Mouse (Mus musculus) layer of hippocampus, postnatal 14 days (tissue): Measurements from ENCODE around the gene Sult1e1. TPM values are rescaled to one million over a fixed set of nuclear protein-coding genes. Genes with fewer than 3 reads are reported as not detected.

Source experiments
- DNase-seq, 2 experiments: peaks; one replicate each; pipeline ENCODE4 v3.0.0; 2021 to 2022; ENCODE audit warnings: low spot score in 2 of 2, mixed read lengths in 1 of 2
- long read RNA-seq, 2 experiments: library from polyadenylated mRNA; stranded (forward); transcript quantifications; one replicate each; pipeline ENCODE4 v2.0.0; 2021
- total RNA-seq, 2 experiments: library from RNA; stranded (reverse); gene quantifications; 2 replicates each; pipeline ENCODE4 v1.2.3; 2021

The Sult1e1 gene
- total RNA-seq = not detected
- long read RNA-seq, experiment 1 = 0 reads
- long read RNA-seq, experiment 2 = 0 reads

DNA sequence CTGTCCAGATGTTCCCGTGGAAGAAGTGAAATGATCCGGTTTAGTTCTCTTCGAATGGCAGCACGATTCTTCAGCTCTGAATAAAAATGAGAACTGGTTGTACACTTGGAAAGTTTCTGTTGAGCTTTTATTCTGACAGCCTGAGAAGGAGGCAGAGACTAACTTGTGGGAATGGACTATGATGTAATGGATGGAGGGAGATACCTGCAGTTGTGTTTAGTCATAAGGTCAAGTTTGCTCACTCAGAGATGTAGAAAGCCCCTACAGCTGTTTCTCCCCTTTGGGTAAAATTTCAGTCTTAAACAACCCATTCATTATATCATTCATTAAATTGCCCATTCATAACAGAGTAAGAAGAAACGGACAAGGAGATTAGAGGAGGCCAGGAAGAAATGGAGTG, at the start of gene Sult1e1:
Gene Sult1e1 (minus strand): TSS at position 101 of the 400 bp plus-strand sequence.
- DNase-seq = no peak

DNA sequence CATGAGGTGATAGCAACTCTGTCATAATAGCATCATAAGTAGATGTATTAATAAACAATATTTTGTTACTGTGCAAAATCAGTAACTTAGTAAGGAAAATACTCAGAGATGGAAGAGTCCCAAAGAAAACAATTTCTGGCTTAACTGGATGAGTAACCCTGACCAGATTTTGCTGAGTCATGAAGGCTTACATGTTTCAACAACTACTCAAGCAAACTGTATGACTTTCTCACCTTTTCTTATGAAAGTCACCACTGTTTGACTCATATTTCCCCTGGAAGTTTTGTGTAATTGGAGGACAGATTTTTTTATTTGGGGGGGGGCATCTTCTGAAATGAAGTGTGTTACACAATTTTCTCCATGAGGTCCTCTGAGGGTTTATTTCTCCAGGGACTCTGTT, 31.3 kb upstream of the Sult1e1 start:
- no peak for DNase-seq

DNA sequence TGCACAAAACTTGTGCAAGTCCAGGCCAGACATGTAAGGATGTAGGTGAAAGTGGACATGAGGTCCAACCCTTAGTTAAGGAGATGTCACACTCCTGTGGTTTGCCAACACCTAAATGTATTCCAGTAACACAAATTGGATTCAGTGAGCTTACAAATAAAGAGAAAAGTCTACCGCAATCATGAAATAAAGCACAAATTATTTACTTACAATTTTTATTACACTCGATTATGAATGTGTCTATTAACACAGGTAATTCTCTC, 23.7 kb upstream of the Sult1e1 start:
- no peak for DNase-seq

DNA sequence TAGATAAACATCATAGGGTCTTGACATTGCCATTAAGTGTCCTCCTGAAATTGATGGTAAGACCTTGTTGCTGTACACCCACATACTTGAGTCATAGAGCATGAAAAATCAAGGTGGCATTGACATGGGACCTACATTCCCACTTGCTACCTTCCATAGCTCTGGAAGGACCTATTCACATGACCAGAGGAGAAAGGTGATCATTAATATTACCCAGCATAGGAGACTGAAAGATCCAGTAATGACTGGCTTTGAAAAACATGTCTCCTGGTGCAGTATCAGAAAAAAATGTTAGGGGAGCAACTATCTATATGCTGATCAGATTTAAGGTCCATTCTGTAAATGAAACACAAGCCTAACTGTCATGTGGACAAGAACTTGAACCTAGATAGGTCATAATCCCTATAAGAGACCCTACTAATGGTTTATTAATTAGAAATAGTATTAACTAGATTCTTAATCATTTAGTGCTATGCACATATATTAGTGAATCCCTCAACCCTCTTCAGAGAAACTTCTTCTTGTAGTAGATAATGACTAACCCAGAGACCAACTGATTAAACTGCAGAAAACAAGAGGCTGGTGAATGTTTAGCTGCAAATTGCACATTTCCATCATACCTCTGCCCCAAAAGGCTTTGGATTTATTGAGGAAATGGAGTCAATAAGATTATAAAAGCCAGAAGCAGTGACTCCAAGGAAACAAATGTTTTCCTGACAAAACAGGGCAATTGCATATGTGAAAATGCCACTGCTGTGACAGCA, 23.2 kb upstream of the Sult1e1 start:
- no peak for DNase-seq

DNA sequence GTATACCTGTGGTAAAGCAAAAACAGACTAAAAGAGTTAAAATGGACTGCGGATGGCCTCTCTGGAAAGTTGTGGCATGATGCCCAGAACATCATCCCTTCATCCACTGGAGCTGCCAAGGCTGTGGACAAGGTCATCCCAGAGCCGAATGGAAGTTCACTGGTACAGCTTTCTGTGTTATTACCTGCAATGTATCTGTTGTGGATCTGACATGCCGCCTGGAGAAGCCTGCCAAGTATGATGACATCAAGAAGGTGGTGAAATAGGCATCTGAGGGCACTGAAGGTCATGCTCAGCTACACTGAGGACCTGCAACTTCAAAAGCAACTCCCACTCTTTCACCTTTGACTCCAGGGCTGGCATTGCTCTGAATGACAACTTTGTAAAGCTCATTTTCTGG, 9.6 kb upstream of the Sult1e1 start:
- no peak for DNase-seq

DNA sequence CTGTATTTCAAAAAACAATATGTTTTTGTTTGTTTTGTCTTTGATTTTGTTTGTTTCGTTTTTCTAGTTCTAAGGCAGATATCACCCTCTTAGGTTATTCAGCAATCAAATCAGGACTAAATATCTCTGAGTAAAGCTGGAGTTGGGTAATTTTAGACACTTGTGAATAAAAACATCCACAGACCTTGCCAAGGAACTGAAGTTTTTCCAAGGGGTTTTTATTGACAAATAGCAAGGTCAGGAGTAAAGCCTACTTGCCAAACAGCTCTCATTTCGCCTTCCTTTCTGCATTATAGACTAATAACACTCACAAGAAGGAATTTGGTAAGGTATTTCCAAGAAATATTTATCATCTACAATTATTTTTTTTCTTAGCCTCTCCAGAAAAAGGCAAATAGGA, 6.5 kb upstream of the Sult1e1 start:
- no peak for DNase-seq

DNA sequence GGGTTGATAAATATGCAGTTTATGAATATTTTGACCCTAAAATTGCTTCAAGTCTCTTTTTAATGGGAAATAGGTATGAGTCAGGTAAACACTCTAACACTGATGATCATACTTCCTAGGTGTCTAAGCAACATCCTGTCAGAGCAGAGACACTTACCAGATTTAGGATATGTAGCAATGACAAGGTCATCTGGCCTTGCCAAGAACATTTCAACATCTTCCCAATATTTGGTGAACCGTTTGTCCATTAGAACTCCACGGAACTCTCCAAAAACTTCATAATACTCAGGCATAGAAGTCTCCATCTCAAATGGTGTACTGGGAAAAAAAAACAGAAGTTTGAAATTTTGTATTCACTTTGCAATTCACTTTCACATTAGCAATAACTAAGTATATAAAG, 1.5 kb downstream of the Sult1e1 start:
- DNase-seq = no peak

DNA sequence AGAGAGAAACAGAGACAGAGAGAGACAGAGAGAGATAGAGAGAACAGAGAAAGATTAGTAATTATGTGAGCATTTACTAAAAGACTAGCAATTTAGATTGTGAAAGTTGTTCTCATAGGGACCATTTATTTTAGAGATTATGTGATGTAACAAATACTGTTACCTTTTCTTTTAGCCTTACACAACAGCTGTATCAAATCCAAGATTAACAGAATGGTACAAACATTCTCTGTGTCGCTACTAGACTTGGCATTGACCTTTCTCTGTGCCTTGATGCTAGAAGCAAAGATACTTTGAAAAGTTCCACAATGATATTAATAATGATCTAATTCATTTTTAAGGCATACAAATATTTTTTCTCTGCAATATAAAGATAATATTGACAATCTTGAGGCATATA, 11.0 kb downstream of the Sult1e1 start:
- DNase-seq = no peak

DNA sequence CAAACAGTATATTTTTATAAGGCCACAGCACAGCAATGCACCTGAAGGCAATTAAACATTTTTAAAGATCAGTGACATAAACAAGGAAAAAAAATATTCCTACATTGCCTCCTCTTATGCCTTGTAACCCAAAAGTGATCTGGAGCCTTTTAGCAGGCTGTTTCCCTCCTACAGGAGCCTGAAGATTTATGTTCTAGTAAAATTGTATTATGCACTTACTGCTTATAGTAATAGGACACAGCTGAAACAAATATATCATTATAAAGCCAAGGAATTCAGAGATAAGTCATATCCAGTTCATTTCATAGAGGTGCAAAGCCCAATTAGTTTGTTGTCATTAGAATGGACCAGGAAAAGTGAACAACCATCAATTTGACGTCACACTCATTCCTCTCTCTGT, 17.2 kb downstream of the Sult1e1 start:
- no peak for DNase-seq

DNA sequence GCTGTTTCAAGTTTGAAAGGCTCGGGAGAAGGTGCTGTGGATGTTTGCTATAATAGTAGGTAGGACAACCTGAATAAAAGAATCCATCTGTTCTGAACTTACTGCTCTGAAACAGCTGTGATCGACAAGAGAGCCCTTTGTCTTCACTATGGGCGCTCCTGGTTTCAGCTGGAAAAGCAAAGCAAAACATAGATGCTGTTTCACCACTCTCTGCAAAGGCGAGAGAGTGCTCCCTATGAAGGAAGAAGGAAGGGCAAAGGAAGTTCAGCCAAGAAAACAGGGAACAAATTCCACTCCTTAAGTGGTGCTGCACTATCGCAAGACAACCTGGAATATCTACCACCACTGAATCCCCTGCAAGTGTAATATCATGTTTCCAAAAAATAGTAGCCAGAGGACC, 17.9 kb downstream of the Sult1e1 start:
- no peak for DNase-seq

DNA sequence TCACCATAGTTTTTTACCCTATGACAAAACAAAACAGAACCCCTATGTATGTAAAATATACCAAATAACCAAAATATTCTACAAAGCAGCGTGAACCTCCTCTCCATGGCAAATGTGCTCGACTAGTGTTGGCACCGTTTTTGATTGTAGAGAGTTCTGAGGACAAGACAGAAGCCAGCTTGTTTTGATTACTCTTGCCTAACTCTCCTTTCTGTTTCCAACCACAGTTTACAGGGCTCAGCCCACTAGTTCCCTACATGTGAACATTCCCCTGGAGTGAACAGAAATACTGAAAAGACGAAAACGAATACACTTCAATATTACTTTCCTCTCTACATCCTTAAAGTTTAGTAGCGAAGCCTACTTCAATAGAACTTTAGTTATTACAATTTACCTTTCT, 18.6 kb downstream of the Sult1e1 start:
- no peak for DNase-seq

DNA sequence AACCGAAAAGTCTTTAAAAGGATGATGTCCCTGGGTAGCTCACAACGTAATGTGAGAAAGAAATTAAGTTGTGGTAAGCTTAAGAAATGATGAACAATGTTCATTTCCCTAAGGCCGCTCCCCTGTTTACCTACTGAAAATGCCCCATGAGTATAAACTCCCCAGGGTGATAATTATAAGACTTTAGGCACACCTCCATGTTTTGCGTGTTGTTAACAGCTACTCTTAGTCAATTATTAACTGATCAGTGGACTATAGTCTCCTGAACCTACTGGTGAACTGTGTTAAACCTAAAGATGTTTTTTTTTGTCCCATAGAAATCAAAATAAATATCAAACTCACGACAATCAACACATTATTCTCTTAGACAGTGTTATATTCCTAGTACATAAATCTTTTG, 22.5 kb downstream of the Sult1e1 start, which contains the start of gene Sult1d1:
Gene Sult1d1 (minus strand): TSS at position 183 of the 400 bp plus-strand sequence.
- DNase-seq = no peak

DNA sequence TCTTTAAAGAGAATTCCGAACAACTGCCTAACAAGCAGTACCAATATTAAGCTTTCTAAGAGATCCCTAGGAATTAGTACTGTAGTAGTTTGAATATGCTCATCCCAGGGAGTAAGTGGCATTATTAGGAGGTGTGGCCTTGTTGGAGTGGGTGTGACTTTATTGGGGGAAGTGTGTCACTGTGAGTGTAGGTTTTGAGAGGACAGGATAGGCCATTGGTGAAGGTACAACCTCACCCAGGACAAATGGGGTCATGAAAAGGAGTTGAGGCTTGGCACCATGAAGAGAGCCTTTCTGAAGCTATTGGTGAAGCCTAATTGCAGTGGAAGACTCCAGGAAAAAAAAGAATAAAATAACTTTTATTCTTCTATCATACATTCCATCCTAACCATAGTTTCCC, 24.1 kb downstream of the Sult1e1 start:
- no peak for DNase-seq

DNA sequence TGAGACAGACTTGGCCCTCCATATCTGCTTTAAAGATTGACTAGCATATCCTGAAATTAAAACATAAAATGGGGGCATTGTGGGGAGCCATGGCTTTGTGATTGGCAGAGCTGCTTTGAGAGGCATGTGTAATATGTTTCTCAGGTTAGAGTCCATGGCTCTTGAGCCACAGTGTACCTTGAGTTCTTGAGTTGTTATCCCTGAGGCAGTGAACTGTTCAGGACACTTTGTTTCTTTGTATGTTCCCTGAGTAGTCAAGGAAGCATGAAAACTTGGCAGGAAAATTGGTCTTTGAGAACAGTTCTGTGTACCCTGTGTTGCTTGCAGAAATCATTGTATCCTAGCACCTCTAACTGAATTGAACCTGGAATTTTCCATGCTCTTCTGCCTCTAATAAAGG, 28.4 kb downstream of the Sult1e1 start:
- no peak for DNase-seq

DNA sequence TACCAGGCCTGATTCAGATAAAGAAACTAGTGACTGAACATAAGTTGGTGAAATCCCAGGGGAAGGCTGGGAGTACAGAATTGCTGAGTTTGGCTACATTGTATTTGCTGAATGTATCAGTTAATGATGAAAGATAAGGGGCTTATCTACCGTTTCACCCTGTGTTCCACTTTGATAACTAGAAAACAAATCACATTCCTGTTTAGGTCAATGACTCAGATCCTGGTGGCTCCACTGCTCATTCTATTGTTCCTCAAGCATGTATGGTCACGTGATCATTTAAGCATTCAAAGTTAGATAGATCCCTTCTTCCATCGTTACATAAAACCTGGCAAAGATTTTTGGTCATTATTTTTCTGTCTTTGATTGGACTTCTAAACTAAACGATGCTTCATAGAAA, 28.9 kb downstream of the Sult1e1 start:
- no peak for DNase-seq

DNA sequence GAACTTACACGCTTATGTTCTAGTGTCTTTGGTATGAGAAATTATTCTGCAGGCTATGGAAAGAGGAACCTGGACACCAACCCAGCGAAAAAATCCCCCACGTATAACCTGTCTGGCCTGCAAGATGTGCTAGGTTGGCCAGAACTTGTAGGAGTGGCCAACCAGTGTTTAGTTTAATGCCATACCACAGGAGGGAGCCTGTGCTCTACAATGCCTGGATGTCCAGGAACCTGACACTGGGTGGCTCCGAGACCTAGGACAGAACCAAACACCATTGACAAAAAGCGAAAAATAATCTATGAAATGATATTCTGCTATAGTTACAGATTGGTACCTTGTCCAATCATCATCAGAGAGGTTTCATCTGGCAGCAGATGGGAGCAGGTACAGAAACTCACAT, 31.2 kb downstream of the Sult1e1 start:
- DNase-seq = no peak

DNA sequence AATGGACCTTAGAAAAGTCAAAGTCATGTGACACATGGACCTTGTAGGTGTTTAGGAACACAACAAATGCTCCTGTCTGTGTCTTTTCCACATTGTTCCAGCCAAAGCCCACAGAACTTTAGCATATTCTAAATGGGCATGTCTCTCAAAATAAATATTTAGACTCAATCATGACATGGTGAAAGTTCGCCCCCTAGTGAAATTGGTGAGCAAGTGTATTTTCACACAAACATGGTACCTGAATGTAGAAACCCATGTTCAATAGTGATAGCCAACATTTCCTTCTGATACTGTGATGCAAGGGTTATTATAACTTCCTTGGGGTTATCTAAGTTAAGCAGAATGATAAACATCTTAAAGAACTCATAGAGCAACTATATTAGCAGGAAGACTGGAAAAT, 40.5 kb downstream of the Sult1e1 start:
- DNase-seq = no peak

DNA sequence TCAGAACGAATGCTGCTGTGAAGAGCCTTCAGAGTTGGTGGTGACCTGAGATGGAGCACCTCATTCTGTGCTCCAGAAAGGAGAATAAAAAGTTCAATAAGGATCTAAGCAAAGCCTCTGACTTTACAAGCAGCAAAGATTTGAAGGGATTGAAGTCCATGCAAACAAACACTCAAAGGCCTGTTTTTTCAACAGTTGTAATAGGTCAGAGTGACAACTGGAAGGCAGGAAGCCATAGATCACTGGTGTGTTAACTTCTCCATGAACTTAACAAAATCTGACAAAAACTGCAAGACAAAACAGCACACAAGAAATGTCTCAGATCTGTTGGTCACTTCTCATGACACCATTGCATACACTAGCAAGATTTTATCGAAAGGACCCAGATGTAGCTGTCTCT, 53.3 kb downstream of the Sult1e1 start, which contains the start of gene Sult1b1:
Gene Sult1b1 (minus strand): TSS at position 85 of the 400 bp plus-strand sequence.
- DNase-seq = no peak

DNA sequence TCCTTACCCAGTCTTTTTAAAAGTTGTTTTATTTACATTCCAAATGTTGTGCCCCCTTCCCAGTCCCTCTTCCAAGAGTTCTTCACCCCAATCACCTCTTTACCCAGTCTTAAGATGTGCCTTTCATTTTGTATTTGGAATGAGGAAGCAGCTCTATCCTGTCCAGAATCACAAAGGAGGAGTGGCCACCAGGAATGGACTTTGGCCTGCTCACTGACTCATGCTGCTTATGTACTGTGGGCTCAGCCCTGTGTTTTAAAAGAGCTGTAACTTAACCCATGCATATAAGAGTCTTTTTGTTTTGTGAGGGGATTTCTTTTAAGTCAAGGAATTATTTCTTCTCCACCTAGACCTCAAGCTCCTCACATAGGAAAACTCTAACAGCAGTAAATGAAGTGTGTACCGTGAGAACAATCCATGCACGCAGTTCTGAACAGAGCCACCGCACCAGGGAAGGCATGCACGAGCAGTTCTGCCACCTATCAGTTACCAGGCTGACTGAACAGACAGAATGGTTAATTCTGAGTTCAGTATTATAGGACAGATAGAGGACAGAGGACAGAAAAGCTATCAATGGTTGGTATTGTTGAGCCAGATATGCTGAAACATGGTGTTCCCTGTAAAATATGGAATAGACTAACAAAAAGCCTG, 55.3 kb downstream of the Sult1e1 start:
- no peak for DNase-seq

DNA sequence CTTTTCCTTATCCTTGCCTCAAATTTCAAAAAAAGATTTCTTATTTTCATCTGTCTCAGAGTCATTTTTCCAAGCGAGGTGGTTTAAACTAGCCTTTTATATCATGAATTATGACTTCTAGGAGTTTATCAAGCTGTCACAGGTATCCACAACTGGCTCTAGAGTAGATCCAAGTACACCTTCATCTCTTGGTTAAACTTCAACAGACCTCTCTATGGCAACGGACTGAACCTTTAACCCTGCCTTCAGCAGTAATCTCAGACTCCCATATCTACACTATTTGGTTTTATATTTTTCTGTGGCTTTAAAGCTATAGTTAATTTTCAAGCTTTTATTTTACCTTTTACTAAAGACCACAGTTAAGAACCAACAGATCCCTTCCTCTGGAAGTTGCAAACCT, 59.1 kb downstream of the Sult1e1 start:
- no peak for DNase-seq
